ENCODE assay signal across 8 mouse cellular contexts in the genomic region with DNA sequence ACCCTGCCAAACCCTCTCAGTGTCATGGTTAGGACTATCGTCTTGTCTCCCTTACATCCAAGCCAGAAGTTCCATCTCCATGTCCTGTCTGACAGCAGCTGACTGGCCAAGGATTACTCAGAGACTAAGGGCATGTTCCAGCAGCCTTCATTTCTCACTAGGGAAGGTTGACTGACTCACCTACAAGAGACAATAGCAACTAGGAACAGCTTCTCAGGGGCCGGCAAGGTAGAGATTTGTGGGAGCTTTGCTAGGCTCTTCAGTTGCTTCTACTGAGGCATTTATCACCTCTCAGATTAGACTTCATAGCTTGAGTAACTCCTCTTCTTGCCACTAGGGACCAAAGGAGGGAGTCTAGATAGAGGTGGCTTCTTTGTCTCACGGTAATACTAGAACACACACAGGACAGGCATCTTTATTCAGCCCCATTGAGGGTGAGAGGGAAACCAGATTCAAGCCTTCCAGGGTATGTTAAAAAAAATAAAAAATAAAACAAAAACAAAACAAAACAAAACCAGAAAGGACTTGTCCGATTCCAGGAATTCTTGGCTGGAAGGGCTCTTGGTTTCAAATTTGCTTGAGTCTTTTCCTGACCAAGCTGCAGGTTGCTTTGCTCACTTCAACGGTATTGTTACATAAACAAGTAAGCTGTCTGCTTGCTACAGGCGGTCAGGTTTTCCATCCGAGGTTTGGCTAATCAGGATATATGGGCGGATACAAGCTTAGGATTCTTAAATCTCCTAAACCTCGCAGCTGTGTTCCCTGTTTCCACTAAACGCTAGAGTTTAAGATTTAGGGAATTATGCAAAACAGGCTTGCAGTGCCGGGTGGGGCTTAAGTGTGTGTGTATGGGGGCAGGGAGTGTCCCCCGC. TPM values are rescaled to one million over a fixed set of nuclear protein-coding genes. Genes with fewer than 3 reads are reported as not detected.
DNase-seq lines count a peak whose midpoint lies in the region; ATAC-seq lines count a peak whose summit lies in the region.

No protein-coding gene starts in this region.

- intact Hi-C loops in left cerebral cortex, postnatal 14 days (cut with DNase I): no loop called here

- no peaks in the 10 kb centered on the region for H3K36me3 ChIP-seq in hindbrain, embryonic 13.5 days
- no peaks in the 10 kb centered on the region for H3K36me3 ChIP-seq in liver, embryonic 15.5 days (replicated peaks)
- H3K36me3 ChIP-seq in stomach, embryonic 15.5 days: 0 out of 2 replicates have a peak, but pooled peaks cover 2% of the 10 kb centered on the region

- peak; percentile 64 to 65 for DNase-seq in heart, adult 9 months (ENCODE audit: low spot score in 2 of 2)
- no peak for DNase-seq in heart, adult 8-10 months (ENCODE audit: low spot score)
- DNase-seq in left cerebral cortex, postnatal 14 days (ENCODE audit: low spot score in 2 of 2): no peak
- DNase-seq in frontal cortex, adult 2 months (ENCODE audit: extremely low spot score in 1 of 2, low spot score in 1 of 2): no peak

- peak overlapping the region; percentile 75 for H3K27ac ChIP-seq in brown adipose tissue, adult 24 weeks (replicated peaks; ENCODE audit: low read depth, low read length)
- no peak overlapping the region for H3K27ac ChIP-seq in hindbrain, embryonic 13.5 days
- peak overlapping the region; percentile 2; the same call in 1 of the 2 replicates for H3K27ac ChIP-seq in liver, embryonic 15.5 days (replicated peaks)
- H3K27ac ChIP-seq in stomach, embryonic 15.5 days: peak overlapping the region; percentile 79

- 22% methylated on average over 12 of the region's 12 CpGs for WGBS in hindbrain, embryonic 13.5 days
- 21% methylated on average over 12 of the region's 12 CpGs for WGBS in liver, embryonic 15.5 days (ENCODE audit: insufficient replicate concordance)
- 20% methylated on average over 12 of the region's 12 CpGs for WGBS in stomach, embryonic 15.5 days

- peaks cover 52% of the 10 kb centered on the region for H3K27me3 ChIP-seq in hindbrain, embryonic 13.5 days
- H3K27me3 ChIP-seq in liver, embryonic 15.5 days: peaks cover 45% of the 10 kb centered on the region
- no peaks in the 10 kb centered on the region for H3K27me3 ChIP-seq in stomach, embryonic 15.5 days (replicated peaks)

- peak overlapping the region; percentile 42 for H3K4me3 ChIP-seq in brown adipose tissue, adult 24 weeks (ENCODE audit: insufficient read depth, low read depth, low read length)
- H3K4me3 ChIP-seq in hindbrain, embryonic 13.5 days: no peak overlapping the region
- H3K4me3 ChIP-seq in liver, embryonic 15.5 days (replicated peaks): peak overlapping the region; percentile 3; the same call in 1 of the 2 replicates
- no peak overlapping the region for H3K4me3 ChIP-seq in stomach, embryonic 15.5 days (replicated peaks)

- no peaks in the 10 kb centered on the region for H3K9me3 ChIP-seq in hindbrain, embryonic 13.5 days
- H3K9me3 ChIP-seq in liver, embryonic 15.5 days (replicated peaks): no peaks in the 10 kb centered on the region
- no peaks in the 10 kb centered on the region for H3K9me3 ChIP-seq in stomach, embryonic 15.5 days

- no peak for ATAC-seq in hindbrain, embryonic 13.5 days (ENCODE audit: low FRiP score)
- ATAC-seq in liver, embryonic 15.5 days (ENCODE audit: insufficient read depth): no peak
- ATAC-seq in stomach, embryonic 15.5 days (ENCODE audit: insufficient read depth, low FRiP score, low read depth): no peak

- no peak overlapping the region for H3K9ac ChIP-seq in hindbrain, embryonic 13.5 days
- no peak overlapping the region for H3K9ac ChIP-seq in liver, embryonic 15.5 days
- H3K9ac ChIP-seq in stomach, embryonic 15.5 days: no peak overlapping the region

- peak overlapping the region; percentile 99; the same call in 1 of the 2 replicates for H3K4me2 ChIP-seq in hindbrain, embryonic 13.5 days
- H3K4me2 ChIP-seq in liver, embryonic 15.5 days: peak overlapping the region; percentile 76
- peak overlapping the region; percentile 97 for H3K4me2 ChIP-seq in stomach, embryonic 15.5 days

- peaks cover 2% of the 10 kb centered on the region; the same call in 1 of the 2 replicates for H3K4me1 ChIP-seq in brown adipose tissue, adult 24 weeks (ENCODE audit: control insufficient read depth, insufficient read depth, insufficient read length, low read length)
- peaks cover 42% of the 10 kb centered on the region for H3K4me1 ChIP-seq in hindbrain, embryonic 13.5 days (replicated peaks)
- H3K4me1 ChIP-seq in liver, embryonic 15.5 days (replicated peaks): peaks cover 47% of the 10 kb centered on the region
- H3K4me1 ChIP-seq in stomach, embryonic 15.5 days: peaks cover 31% of the 10 kb centered on the region

RNA-seq across cellular contexts. Expression of a gene that starts 1.3 kb away (rescaled TPM):
- 10 to 100 TPM; 40.9 to 59.4 (median 57.3) TPM for total RNA-seq in heart, adult 8-10 months (2022)
- polyA plus RNA-seq in brown adipose tissue, adult 24 weeks (2012; ENCODE audit: insufficient read depth, insufficient read length, missing spikeins): 15.8 and 21.6 TPM in 2 replicates
- 2.6 and 3.4 TPM in 2 replicates for polyA plus RNA-seq in hindbrain, embryonic 13.5 days (2015; fragmentation: Nextera tagmentation; extraction: Ambion mirVana)
- polyA plus RNA-seq in liver, embryonic 15.5 days (2015; fragmentation: Nextera tagmentation; extraction: Ambion mirVana): 1.3 and 1.6 TPM in 2 replicates
- 8.9 and 9.4 TPM in 2 replicates for polyA plus RNA-seq in stomach, embryonic 15.5 days (2015; fragmentation: Nextera tagmentation; extraction: Ambion mirVana)
- 10 to 100 TPM; 14.0 to 14.3 TPM for total RNA-seq in left cerebral cortex, postnatal 14 days (2021)
- polyA plus RNA-seq in frontal cortex, adult 2 months (2012; rRNA removed): 8.9 and 9.2 TPM in 2 replicates

Comparison
In these comparisons a context has a peak if more than half of its experiments do, and no peak if none do; other contexts are left out.
1. DNase-seq: peak in heart, adult 9 months (2 of 2); none in heart, adult 8-10 months (single experiment), left cerebral cortex, postnatal 14 days (0 of 2) and frontal cortex, adult 2 months (0 of 2).
2. H3K4me3 ChIP-seq: peak in brown adipose tissue, adult 24 weeks (single experiment) and liver, embryonic 15.5 days (single experiment); none in hindbrain, embryonic 13.5 days (single experiment) and stomach, embryonic 15.5 days (single experiment).
3. Peak in every context shown above with its lines, with median percentiles within 50 percentile points of each other: H3K4me2 ChIP-seq.